Mouse (Mus musculus): ENCODE data around the gene Tctex1d1. TPM values are rescaled to one million over a fixed set of nuclear protein-coding genes. Genes with fewer than 3 reads are reported as not detected.

The Tctex1d1 gene
- polyA plus RNA-seq, 1 experiment from 2014 or later = 0.22 TPM

Other genes starting within 250 kb of the Tctex1d1 start
- gene Sgip1, start 237.3 kb upstream of the Tctex1d1 start, polyA plus RNA-seq (2014; fragmentation: Nextera tagmentation; extraction: Ambion mirVana) = 1.9 and 2.3 TPM in 2 replicates
- gene Insl5, start 48.2 kb downstream of the Tctex1d1 start, polyA plus RNA-seq (2014; fragmentation: Nextera tagmentation; extraction: Ambion mirVana) = not detected in 2 replicates
- gene Mier1, start 135.8 kb downstream of the Tctex1d1 start, polyA plus RNA-seq (2014; fragmentation: Nextera tagmentation; extraction: Ambion mirVana) = 36.7 and 41.3 TPM in 2 replicates
- 2.0 TPM in 2 replicates for gene Wdr78, start 135.9 kb downstream of the Tctex1d1 start, polyA plus RNA-seq (2014; fragmentation: Nextera tagmentation; extraction: Ambion mirVana)
- gene Slc35d1, start 236.6 kb downstream of the Tctex1d1 start, polyA plus RNA-seq (2014; fragmentation: Nextera tagmentation; extraction: Ambion mirVana) = 15.4 and 16.8 TPM in 2 replicates